Mouse (Mus musculus): Measurements from ENCODE around the gene Dcun1d3.

DNA sequence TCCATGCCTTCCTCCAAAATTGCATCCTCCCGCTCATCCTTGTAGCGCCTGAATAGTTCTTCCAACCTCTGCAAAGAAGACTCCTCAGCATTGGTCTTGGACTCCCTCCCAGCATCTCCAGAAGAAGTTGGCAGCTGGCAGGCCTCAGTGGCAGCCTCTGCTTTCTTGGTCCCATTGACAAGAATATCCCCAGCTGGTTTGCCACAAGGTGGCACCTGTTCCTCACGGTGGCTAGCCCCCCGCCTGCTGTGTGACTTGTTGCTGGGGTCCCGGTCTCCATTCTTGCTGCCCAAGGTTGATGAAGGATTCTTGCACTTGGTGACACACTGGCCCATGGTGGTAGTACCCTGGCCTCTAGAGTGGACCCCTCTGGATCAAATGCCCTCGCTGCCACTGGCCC is 36.6 kb downstream of the Dcun1d3 start:
- no peak for TF ChIP-seq POLR2A (IDR thresholded peaks at IDR 0.05; ENCODE audit: borderline replicate concordance, low read depth, low read length)
- peak; percentile 48; the same call in 1 of the 2 replicates for TF ChIP-seq CTCF (IDR thresholded peaks at IDR 0.05; ENCODE audit: low read depth, low read length)
